Mouse (Mus musculus): ENCODE measurements at regions not wholly inside any gene's neighbourhood (a gene's known extent, or its start where the extent isn't known, plus 50 kb on each side); places are given as distances from the start of the nearest gene placed in this dataset.

DNA sequence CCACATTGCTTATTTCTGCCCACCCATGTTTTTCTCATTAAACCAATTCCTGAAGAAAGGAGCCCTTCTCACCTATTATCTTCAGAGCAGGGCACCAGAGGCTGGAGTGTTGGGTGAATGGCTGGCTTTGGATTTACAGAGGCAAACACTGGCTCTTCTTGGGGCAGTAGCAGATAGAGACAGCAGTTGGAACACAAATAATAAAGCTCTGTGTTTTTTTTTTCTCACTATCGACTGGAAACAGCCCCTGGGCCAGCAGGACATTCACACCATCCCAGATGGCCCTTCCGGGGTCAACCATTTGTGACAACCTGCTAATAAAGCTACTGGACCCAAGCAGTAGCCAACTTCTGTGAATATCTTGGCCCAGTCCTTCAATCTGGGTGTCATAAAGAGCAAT lies 85.7 kb upstream of the Foxc1 start:
- Histone ChIP-seq H3K27me3 (ENCODE audit: control insufficient read depth, insufficient read depth, low read length) (no peaks in the 10 kb centered on the region), H3K36me3 (ENCODE audit: control insufficient read depth, insufficient read depth, low read length) (no peaks in the 10 kb centered on the region), H3K9me3 (ENCODE audit: control insufficient read depth, low read length) (no peaks in the 10 kb centered on the region), H3K4me1 (ENCODE audit: control insufficient read depth, insufficient read depth, low read length) (no peaks in the 10 kb centered on the region), H3K9ac (replicated peaks; ENCODE audit: low read depth, low read length) (no peak overlapping the region), H3K4me2 (ENCODE audit: low read depth, low read length) (no peak overlapping the region), H3K4me3 (ENCODE audit: low read depth, low read length) (no peak overlapping the region), H3K27ac (ENCODE audit: low read depth, low read length) (no peak overlapping the region)
- 57% methylated on average over 2 of the region's 2 CpGs for WGBS
- no peak for ATAC-seq (ENCODE audit: low read depth)

DNA sequence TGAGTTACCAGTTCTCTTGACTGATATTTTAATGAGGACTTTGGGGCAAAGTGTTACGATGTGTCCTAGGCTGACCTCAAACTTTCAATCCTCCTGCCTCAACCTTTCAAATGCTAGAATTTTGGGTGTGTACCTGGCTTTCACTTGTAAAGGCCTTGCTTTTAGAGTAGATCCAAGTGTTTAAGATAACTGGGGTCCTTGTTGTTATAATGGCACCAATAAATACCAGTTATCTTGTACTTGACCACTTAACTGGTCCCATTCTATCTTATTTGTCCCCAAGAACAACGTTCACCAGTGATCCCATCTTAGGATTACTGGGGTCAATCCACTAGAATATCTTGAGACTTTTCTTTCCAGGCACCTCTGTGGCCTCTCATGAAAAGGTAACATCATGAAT lies 77.6 kb upstream of the Foxc1 start:
- Histone ChIP-seq H3K4me1 (ENCODE audit: control insufficient read depth, insufficient read depth, low read length) (no peaks in the 10 kb centered on the region), H3K9me3 (ENCODE audit: control insufficient read depth, low read length) (no peaks in the 10 kb centered on the region), H3K27ac (ENCODE audit: low read depth, low read length) (no peak overlapping the region), H3K27me3 (ENCODE audit: control insufficient read depth, insufficient read depth, low read length) (no peaks in the 10 kb centered on the region), H3K4me3 (ENCODE audit: low read depth, low read length) (no peak overlapping the region), H3K4me2 (ENCODE audit: low read depth, low read length) (no peak overlapping the region), H3K36me3 (ENCODE audit: control insufficient read depth, insufficient read depth, low read length) (no peaks in the 10 kb centered on the region), H3K9ac (replicated peaks; ENCODE audit: low read depth, low read length) (no peak overlapping the region)
- 94% methylated on average over 2 of the region's 2 CpGs for WGBS
- ATAC-seq (ENCODE audit: low read depth) = no peak

DNA sequence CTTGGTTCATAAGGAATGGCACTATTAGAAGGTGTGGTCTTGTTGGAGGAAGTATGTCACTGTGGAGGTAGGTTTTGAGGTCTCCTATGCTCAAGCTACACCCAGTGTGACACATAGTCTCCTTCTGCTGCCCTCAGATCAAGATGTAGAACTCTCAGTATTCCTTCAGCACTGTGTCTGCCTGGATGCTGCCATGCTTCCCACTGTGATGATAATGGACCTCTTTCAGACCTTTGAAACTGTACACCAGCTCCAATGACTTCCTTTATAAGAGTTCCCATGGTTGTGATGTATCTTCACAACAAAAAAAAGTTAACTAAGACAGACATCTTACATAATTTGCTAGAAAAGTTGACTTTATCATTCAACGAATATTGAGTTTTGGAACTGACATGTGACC lies 60.2 kb upstream of the Foxc1 start:
- WGBS = 92% methylated on average over 1 of the region's 1 CpGs
- H3K4me3 ChIP-seq (ENCODE audit: low read depth, low read length) = no peak overlapping the region

More for the DNA sequence above, 60.2 kb upstream of the Foxc1 start:
- Histone ChIP-seq H3K4me1 (ENCODE audit: control insufficient read depth, insufficient read depth, low read length) (no peaks in the 10 kb centered on the region), H3K9ac (replicated peaks; ENCODE audit: low read depth, low read length) (no peak overlapping the region), H3K9me3 (ENCODE audit: control insufficient read depth, low read length) (no peaks in the 10 kb centered on the region), H3K36me3 (ENCODE audit: control insufficient read depth, insufficient read depth, low read length) (no peaks in the 10 kb centered on the region), H3K4me2 (ENCODE audit: low read depth, low read length) (no peak overlapping the region), H3K27ac (ENCODE audit: low read depth, low read length) (no peak overlapping the region), H3K27me3 (ENCODE audit: control insufficient read depth, insufficient read depth, low read length) (no peaks in the 10 kb centered on the region)
- no peak for ATAC-seq (ENCODE audit: low read depth)
